ENCODE assay signal across 25 mouse cellular contexts in genomic region chr7:69326311-69326710, GRCm38 (mm10).
A peak's percentile ranks its signal among the peaks of the same experiment; 100 is the strongest.
DNase-seq lines count a peak whose midpoint lies in the region; ATAC-seq and TF ChIP-seq lines count a peak whose summit lies in the region.
"Had no signal": no experiment of that assay in that cellular context is flagged by ENCODE, and none has a peak within 500 bp of the region (broad histone marks: within the 10 kb centered on the region; RNA-seq: fewer than 3 reads in every experiment).

No protein-coding gene starts in this region.

- no peak for TF ChIP-seq POLR2A in brain, embryonic 14.5 days (IDR thresholded peaks at IDR 0.05; ENCODE audit: borderline replicate concordance, extremely low read depth, insufficient read depth, insufficient read length, poor library complexity, severe bottlenecking)

- no peaks in the 10 kb centered on the region for H3K36me3 ChIP-seq in forebrain, embryonic 14.5 days (ENCODE audit: control insufficient read depth, insufficient read depth, low read length)
- no peaks in the 10 kb centered on the region for H3K36me3 ChIP-seq in forebrain, embryonic 10.5 days (replicated peaks)
- H3K36me3 ChIP-seq: embryonic facial prominence, embryonic 12.5 days; embryonic facial prominence, embryonic 15.5 days; heart, embryonic 10.5 days; heart, embryonic 13.5 days had no signal

- H3K4me1 ChIP-seq in forebrain, embryonic 14.5 days (ENCODE audit: control insufficient read depth, insufficient read depth, low read length): no peaks in the 10 kb centered on the region
- no peaks in the 10 kb centered on the region for H3K4me1 ChIP-seq in forebrain, embryonic 10.5 days
- H3K4me1 ChIP-seq: embryonic facial prominence, embryonic 12.5 days; embryonic facial prominence, embryonic 15.5 days; heart, embryonic 10.5 days; heart, embryonic 13.5 days had no signal

- H3K27me3 ChIP-seq in forebrain, embryonic 14.5 days (replicated peaks; ENCODE audit: control insufficient read depth, insufficient read depth, low read length): no peaks in the 10 kb centered on the region
- no peaks in the 10 kb centered on the region for H3K27me3 ChIP-seq in forebrain, embryonic 10.5 days (ENCODE audit: poor library complexity, severe bottlenecking)
- H3K27me3 ChIP-seq: embryonic facial prominence, embryonic 12.5 days; embryonic facial prominence, embryonic 15.5 days; heart, embryonic 13.5 days had no signal

- no peaks in the 10 kb centered on the region for H3K9me3 ChIP-seq in forebrain, embryonic 14.5 days (replicated peaks; ENCODE audit: control insufficient read depth, low read length)
- H3K9me3 ChIP-seq in forebrain, embryonic 10.5 days: no peaks in the 10 kb centered on the region
- H3K9me3 ChIP-seq: embryonic facial prominence, embryonic 12.5 days; embryonic facial prominence, embryonic 15.5 days; heart, embryonic 10.5 days; heart, embryonic 13.5 days had no signal

- no peak overlapping the region for H3K4me3 ChIP-seq in forebrain, embryonic 14.5 days (ENCODE audit: low read depth, low read length)
- H3K4me3 ChIP-seq in forebrain, embryonic 10.5 days: no peak overlapping the region
- H3K4me3 ChIP-seq: embryonic facial prominence, embryonic 12.5 days; embryonic facial prominence, embryonic 15.5 days; heart, adult 2 months; heart, embryonic 10.5 days; heart, embryonic 13.5 days had no signal

- peak; percentile 46; the same call in 1 of the 2 replicates for ATAC-seq in forebrain, embryonic 14.5 days
- ATAC-seq: activated CD4-positive, CD25-positive, alpha-beta regulatory T cell, adult 4 months; hindbrain, postnatal 0 days; inflammation-experienced regulatory T-cells, adult 6 months; intestine, embryonic 16.5 days had no signal

- H3K27ac ChIP-seq in forebrain, embryonic 14.5 days (ENCODE audit: low read depth, low read length): no peak overlapping the region
- H3K27ac ChIP-seq in forebrain, embryonic 10.5 days: no peak overlapping the region
- H3K27ac ChIP-seq: embryonic facial prominence, embryonic 12.5 days; embryonic facial prominence, embryonic 15.5 days; heart, adult 2 months; heart, embryonic 10.5 days; heart, embryonic 13.5 days; hindbrain, embryonic 14.5 days; hindbrain, postnatal 0 days had no signal

- no peak overlapping the region for H3K4me2 ChIP-seq in forebrain, embryonic 14.5 days (ENCODE audit: low read length)
- H3K4me2 ChIP-seq: embryonic facial prominence, embryonic 12.5 days; embryonic facial prominence, embryonic 15.5 days; heart, embryonic 13.5 days; hindbrain, embryonic 14.5 days had no signal

- TF ChIP-seq CTCF in brain, embryonic 14.5 days (IDR thresholded peaks at IDR 0.05; ENCODE audit: borderline replicate concordance, extremely low read depth, insufficient read depth, insufficient read length): no peak

- DNase-seq in cerebellum, postnatal 10 days: peak; percentile 20 to 38
- DNase-seq in cerebellum, adult 9-11 months: no peak
- peak; percentile 67 for DNase-seq in forebrain, embryonic 14.5 days (ENCODE audit: low spot score)
- DNase-seq in forebrain, embryonic 10.5 days (ENCODE audit: extremely low spot score, low spot score): no peak
- DNase-seq in brain, embryonic 14.5 days (ENCODE audit: low read depth): peak; percentile 78
- no peak for DNase-seq in layer of hippocampus, postnatal 10 days (ENCODE audit: low spot score in 2 of 2)
- DNase-seq: adrenal gland, adult 8-10 months; adrenal gland, postnatal 25 days; cerebellum, adult 2 months; cerebellum, postnatal 25 days; gastrocnemius, postnatal 10 days; gastrocnemius, postnatal 36 days; heart, adult 2 months; heart, postnatal 14 days; heart, postnatal 4 days; kidney, adult 18-20 months had no signal

- 78% methylated on average over 2 of the region's 2 CpGs for WGBS in forebrain, embryonic 14.5 days
- 94% methylated on average over 2 of the region's 2 CpGs for WGBS in forebrain, embryonic 10.5 days

- no peak overlapping the region for H3K9ac ChIP-seq in forebrain, embryonic 14.5 days (ENCODE audit: low read length)
- H3K9ac ChIP-seq: embryonic facial prominence, embryonic 12.5 days; embryonic facial prominence, embryonic 15.5 days; heart, embryonic 13.5 days; hindbrain, embryonic 14.5 days had no signal

Comparison
In these comparisons a context has a peak if more than half of its experiments do, and no peak if none do; other contexts are left out.
1. DNase-seq: peak in cerebellum, postnatal 10 days (2 of 2), forebrain, embryonic 14.5 days (single experiment) and brain, embryonic 14.5 days (single experiment); none in cerebellum, adult 9-11 months (single experiment), forebrain, embryonic 10.5 days (single experiment) and layer of hippocampus, postnatal 10 days (0 of 2).